Mouse (Mus musculus) megakaryocyte, embryonic 14.5 days (primary cell): Measurements from ENCODE around the gene Atf7.

Source experiments
- FLI1 ChIP-seq: IDR thresholded peaks from 2 replicates; pipeline ENCODE4 v1.6.1; 2012; ENCODE audit warnings: low read length, inconsistent platforms, mixed read lengths
- GATA1 ChIP-seq: IDR thresholded peaks from 3 replicates; pipeline ENCODE4 v1.6.1; 2012; ENCODE audit warnings: mixed read lengths, low read length, inconsistent platforms, borderline replicate concordance

- TF ChIP-seq GATA1 (no peak), FLI1 (no peak)
Measured at GRCm38 (mm10) chr15:102531586-102531985, 93.7 kb downstream of the Atf7 start.
